Mouse (Mus musculus) spleen, adult 2 months (tissue): ENCODE data around the gene Olfr56. TPM values are rescaled to one million over a fixed set of nuclear protein-coding genes. Genes with fewer than 3 reads are reported as not detected.
"Not testable (repeated sequence)": the region's sequence is repeated elsewhere in the genome, so short reads cannot be mapped to it uniquely, and the experiment has no call there.

Experiments used
- DNase-seq, 2 experiments: peaks; one replicate each; pipeline versions ENCODE4 v3.0.0 to v3.0.0-alpha.2; 2012 to 2021; ENCODE audit warnings: low spot score in 2 of 2, low read depth in 1 of 2
- H3K27ac ChIP-seq: fragments of 200-500 bp; 2 replicates; pipeline ENCODE4 v1.5.1; 2012; ENCODE audit warnings: low read length, inconsistent platforms; ENCODE audit not compliant: insufficient read depth
- H3K27me3 ChIP-seq: fragments of 200-500 bp; 2 replicates; pipeline ENCODE4 v1.6.1; 2012; ENCODE audit warnings: mild to moderate bottlenecking, moderate library complexity, low read length, inconsistent platforms; ENCODE audit not compliant: control insufficient read depth, insufficient read depth
- H3K36me3 ChIP-seq: fragments of 200-500 bp; 2 replicates; pipeline ENCODE4 v1.6.1; 2012; ENCODE audit warnings: mild to moderate bottlenecking, low read length, inconsistent platforms; ENCODE audit not compliant: control insufficient read depth, insufficient read depth
- H3K4me1 ChIP-seq: fragments of 200-500 bp; 2 replicates; pipeline ENCODE4 v1.6.1; 2011; ENCODE audit warnings: inconsistent platforms; ENCODE audit not compliant: control insufficient read depth, insufficient read depth, insufficient read length
- H3K4me3 ChIP-seq: fragments of 200-500 bp; 2 replicates; pipeline ENCODE4 v1.5.1; 2011; ENCODE audit warnings: mild to moderate bottlenecking, inconsistent platforms; ENCODE audit not compliant: insufficient read depth, insufficient read length; ENCODE audit errors: extremely low read depth
- CTCF ChIP-seq: fragments of 200-500 bp; IDR thresholded peaks from 2 replicates; pipeline ENCODE4 v1.5.1; 2011; ENCODE audit warnings: mild to moderate bottlenecking, inconsistent platforms; ENCODE audit not compliant: insufficient read depth, insufficient read length, insufficient replicate concordance; ENCODE audit errors: extremely low read depth
- POLR2A ChIP-seq: fragments of 200-500 bp; IDR thresholded peaks from 2 replicates; pipeline ENCODE4 v1.6.1; 2011; ENCODE audit warnings: low read depth, low read length, inconsistent platforms
- WGBS: fragments of 180-500 bp; shearing (Covaris S2); methylation state at CpG from one replicate; pipeline ENCODE4 v1.1.7; 2018; 5-methylcytosine and 5-hydroxymethylcytosine counted together
- polyA plus RNA-seq: library from polyadenylated mRNA; depleted of rRNA; stranded (reverse); fragments of >200 nt; gene quantifications from 2 replicates; pipeline ENCODE4 v1.2.3, GENCODE M21; 2012

Gene Olfr56
- polyA plus RNA-seq, 1 experiment, result 0.05 TPM

DNA sequence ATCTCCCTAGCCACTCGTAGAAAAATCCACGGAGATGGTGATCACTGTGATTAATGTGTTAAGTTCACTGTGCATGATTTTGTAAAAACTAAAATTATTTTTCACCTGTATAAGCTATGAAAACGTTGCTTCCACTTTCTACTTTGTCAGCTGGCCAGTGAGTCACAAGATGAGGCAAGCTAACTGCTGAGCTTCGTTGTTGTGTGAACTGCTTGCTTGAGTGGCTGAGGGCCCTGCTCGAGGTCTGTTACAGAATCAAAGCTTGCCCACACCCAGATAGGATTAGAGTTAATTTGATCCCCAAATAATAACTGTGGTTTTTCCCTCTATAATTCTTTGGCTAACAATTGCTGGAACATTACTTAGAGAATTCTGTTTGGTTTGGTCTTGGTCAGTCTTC lies 73.2 kb downstream of the Olfr56 start:
- not testable (repeated sequence) for H3K4me1 ChIP-seq, H3K27ac ChIP-seq, H3K4me3 ChIP-seq, H3K27me3 ChIP-seq, H3K36me3 ChIP-seq, DNase-seq
- no CpG with 5 or more reads among the region's 5 CpGs for WGBS

DNA sequence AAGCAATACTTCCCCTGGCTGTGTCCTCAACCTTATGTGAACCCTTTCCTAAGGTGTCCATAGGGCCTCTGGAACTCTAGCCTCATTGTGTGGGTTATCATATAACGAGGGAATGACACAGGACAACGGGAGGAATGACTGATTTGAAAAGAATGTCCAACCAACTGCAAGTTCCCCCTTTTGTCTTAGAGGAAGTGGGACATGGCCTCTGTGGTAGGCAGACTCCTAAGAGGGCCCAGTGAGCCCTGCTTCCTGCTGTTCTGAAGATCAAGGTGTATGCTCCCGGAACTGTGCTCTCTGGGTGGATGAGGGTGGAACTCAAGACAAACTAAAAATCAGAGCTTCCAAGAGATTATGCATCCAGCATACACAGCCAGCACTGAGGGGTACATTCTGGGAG lies 81.4 kb downstream of the Olfr56 start:
- H3K4me3 ChIP-seq, H3K27me3 ChIP-seq, H3K4me1 ChIP-seq, H3K27ac ChIP-seq, DNase-seq, H3K36me3 ChIP-seq: not testable (repeated sequence)
- WGBS, result 22% methylated on average over 2 of the region's 3 CpGs

- WGBS, result 14% methylated on average over 2 of the region's 2 CpGs
- H3K27me3 ChIP-seq, H3K36me3 ChIP-seq, H3K4me1 ChIP-seq, DNase-seq: not testable (repeated sequence)
- Histone ChIP-seq H3K27ac (peak overlapping the region; percentile 73), H3K4me3 (peak overlapping the region; percentile 23)
These were observed 83.2 kb downstream of the Olfr56 start for GRCm38 (mm10) chr11:49061865-49062264.

DNA sequence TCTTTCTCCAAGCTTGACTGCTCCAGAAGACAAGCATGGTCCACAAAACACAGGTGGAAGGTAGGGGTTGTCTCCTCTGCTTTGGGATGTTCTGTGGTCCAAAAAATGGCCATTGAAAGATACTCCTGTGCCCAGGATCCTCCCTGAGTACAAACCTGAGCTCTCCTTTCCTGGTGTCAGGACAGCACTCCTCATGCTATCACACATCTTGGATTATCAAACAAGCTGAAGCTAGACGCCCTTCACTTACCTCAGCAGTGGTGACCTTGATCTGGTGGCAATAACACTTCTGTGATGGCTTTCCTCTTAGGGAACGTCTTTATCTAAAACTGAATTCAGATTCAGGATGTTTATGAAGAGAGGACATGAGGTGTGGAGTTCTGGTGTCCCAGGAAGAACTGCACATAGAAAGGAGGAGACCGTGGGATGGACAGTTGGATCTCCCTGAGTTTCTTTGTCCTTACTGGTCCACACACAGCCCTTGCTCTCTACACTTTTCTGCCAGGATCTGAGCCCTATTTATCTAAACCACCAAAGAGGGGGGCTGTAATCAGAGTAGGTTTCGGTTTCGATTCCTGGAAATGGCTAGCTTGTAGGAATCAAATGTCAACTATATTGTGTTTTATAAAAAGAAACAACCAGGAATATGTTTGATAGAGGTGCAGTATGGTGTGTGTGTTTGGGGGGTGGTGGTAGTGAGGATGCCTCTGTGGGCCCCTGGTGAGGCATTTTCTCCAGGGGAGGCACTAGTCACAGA lies 85.2 kb downstream of the Olfr56 start, which contains the start of gene Tgtp2:
Gene Tgtp2 (minus strand): TSS at position 494 of the 757 bp plus-strand sequence.
- DNase-seq, H3K36me3 ChIP-seq, H3K27me3 ChIP-seq, H3K4me1 ChIP-seq: not testable (repeated sequence)
- peak within 1 kb of the TSS; percentile 77 for H3K27ac ChIP-seq
- 4% methylated on average over 5 of the region's 5 CpGs for WGBS
- peak within 1 kb of the TSS; percentile 27; the same call in 1 of the 2 replicates for H3K4me3 ChIP-seq

DNA sequence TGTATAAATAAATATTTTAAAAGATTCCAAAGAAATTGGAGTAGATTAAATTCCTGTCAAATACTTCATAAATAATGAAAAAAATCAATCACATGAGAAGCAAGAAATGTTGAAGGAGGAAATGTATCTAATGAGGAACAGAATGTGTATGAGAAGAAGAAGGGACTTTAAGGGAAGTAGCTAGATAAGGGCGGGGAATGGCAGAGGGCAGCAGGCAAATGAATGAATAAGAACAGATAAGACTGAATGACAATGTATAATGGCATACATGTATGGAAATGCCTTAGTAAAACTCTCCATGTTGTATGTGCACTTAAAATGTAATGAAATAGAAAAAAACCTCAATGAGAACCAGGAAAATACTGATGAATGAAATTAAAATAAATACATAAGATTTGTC lies 89.7 kb downstream of the Olfr56 start:
- TF ChIP-seq POLR2A (no peak), CTCF (no peak)
- no peak for DNase-seq
- no peaks in the 10 kb centered on the region for H3K27me3 ChIP-seq
- peaks cover 2% of the 10 kb centered on the region; the same call in 1 of the 2 replicates for H3K4me1 ChIP-seq
- no peak overlapping the region for H3K4me3 ChIP-seq
- H3K27ac ChIP-seq, result no peak overlapping the region
- no peaks in the 10 kb centered on the region for H3K36me3 ChIP-seq
- WGBS, result 78% methylated on average over 1 of the region's 1 CpGs

DNA sequence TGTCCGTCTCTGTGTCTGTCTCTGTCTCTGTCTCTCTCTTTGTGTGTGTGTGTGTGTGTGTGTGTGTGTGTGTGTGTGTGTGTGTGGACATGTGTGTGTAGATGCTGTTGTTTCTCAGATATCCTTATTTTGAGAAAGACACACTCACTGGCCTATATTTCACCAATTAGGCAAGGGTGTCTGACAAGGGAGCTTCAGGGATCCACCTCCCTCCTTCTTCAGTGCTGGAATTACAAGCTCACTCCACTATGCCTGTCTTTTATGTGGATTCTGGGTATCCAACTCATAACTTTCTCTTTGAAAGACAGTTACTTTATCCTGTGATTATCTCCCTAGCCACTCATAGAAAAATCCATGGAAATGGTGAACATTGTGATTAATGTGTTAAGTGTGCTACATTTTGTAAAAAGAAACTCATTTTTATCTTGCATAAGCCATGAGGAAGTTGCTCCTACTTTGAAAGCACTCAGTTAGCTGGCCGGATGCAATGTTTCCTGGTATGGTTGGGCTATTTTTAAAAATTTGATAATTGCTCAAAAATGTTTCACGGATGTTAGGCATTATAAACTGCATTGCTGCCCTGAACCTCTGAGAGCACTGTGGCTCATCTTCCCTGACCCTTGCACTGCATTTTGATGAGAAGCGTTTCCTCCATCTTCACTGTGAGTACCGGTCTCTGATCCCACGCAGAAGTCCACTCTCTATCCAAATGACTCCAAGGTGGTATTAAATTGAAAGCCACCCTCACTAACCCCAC lies 97.5 kb downstream of the Olfr56 start, which contains the start of gene Ifi47:
Gene Ifi47 (plus strand): TSS at position 587 of the 757 bp plus-strand sequence.
- not testable (repeated sequence) for H3K36me3 ChIP-seq, H3K4me3 ChIP-seq, H3K27me3 ChIP-seq, H3K4me1 ChIP-seq, DNase-seq
- WGBS, result 16% methylated on average over 6 of the region's 6 CpGs
- H3K27ac ChIP-seq, result peak within 1 kb of the TSS; percentile 39; the same call in 1 of the 2 replicates

GRCm38 (mm10) chr11:49077012-49077411 lies 98.3 kb downstream of the Olfr56 start:
- TF ChIP-seq POLR2A (no peak), CTCF (no peak)
- no peak overlapping the region for H3K4me3 ChIP-seq
- peaks cover 12% of the 10 kb centered on the region for H3K4me1 ChIP-seq
- H3K27ac ChIP-seq, result no peak overlapping the region
- no peaks in the 10 kb centered on the region for H3K36me3 ChIP-seq
- H3K27me3 ChIP-seq, result no peaks in the 10 kb centered on the region
- no peak for DNase-seq
- WGBS, result 45% methylated on average over 1 of the region's 1 CpGs
